Mouse (Mus musculus): ENCODE data around the gene Gins2. TPM values are rescaled to one million over a fixed set of nuclear protein-coding genes. Genes with fewer than 3 reads are reported as not detected.

The Gins2 gene
- polyA plus RNA-seq, 1 experiment from 2014 or later = 101 TPM

- no peak for DNase-seq (ENCODE audit: low spot score)
- no peaks in the 10 kb centered on the region; the same call in 1 of the 2 replicates for H3K4me1 ChIP-seq (ENCODE audit: control insufficient read depth, insufficient read depth, low read length)
- no peaks in the 10 kb centered on the region for H3K27me3 ChIP-seq (ENCODE audit: control insufficient read depth, insufficient read depth, low read length)
- no peaks in the 10 kb centered on the region for H3K36me3 ChIP-seq (ENCODE audit: control insufficient read depth, insufficient read depth, low read length)
- no peak overlapping the region for H3K9ac ChIP-seq (ENCODE audit: low read length)
- ATAC-seq (ENCODE audit: insufficient read depth, low FRiP score, low TSS enrichment) = no peak
- H3K9me3 ChIP-seq (ENCODE audit: control insufficient read depth, low read length) = no peaks in the 10 kb centered on the region
- no peak overlapping the region for H3K4me2 ChIP-seq (ENCODE audit: low read depth)
- H3K4me3 ChIP-seq (ENCODE audit: low read depth, low read length) = no peak overlapping the region
- WGBS = 90% methylated on average over 6 of the region's 6 CpGs
- no peak overlapping the region for H3K27ac ChIP-seq (ENCODE audit: low read depth, low read length)
Observed at GRCm38 (mm10) chr8:120610824-120611223, 21.7 kb upstream of the Gins2 start.

DNA sequence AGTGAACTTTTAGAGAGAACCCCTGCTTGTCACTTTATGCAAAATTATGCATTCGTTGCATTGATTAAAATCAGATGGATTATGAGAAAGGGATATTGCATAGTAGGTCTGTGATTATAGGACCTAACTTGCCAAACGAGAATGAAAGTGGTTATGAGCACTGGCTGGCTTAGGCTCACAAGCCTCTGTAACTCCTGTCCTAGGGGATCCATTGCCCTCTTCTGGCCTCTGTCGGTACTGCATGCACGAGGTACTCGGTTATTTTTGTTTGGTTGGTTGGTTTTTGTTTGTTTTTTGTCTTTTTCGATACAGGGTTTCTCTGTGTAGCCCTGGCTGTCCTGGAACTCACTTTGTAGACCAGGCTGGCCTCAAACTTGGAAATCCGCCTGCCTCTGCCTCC, 18.8 kb upstream of the Gins2 start:
- Histone ChIP-seq H3K4me2 (ENCODE audit: low read depth) (no peak overlapping the region), H3K27me3 (ENCODE audit: control insufficient read depth, insufficient read depth, low read length) (no peaks in the 10 kb centered on the region), H3K36me3 (ENCODE audit: control insufficient read depth, insufficient read depth, low read length) (no peaks in the 10 kb centered on the region), H3K4me1 (ENCODE audit: control insufficient read depth, insufficient read depth, low read length) (peaks cover under 1% of the 10 kb centered on the region; the same call in 1 of the 2 replicates), H3K9ac (ENCODE audit: low read length) (no peak overlapping the region), H3K4me3 (ENCODE audit: low read depth, low read length) (no peak overlapping the region), H3K9me3 (ENCODE audit: control insufficient read depth, low read length) (no peaks in the 10 kb centered on the region), H3K27ac (ENCODE audit: low read depth, low read length) (no peak overlapping the region)
- ATAC-seq (ENCODE audit: insufficient read depth, low FRiP score, low TSS enrichment) (no peak), DNase-seq (ENCODE audit: low spot score) (peak; percentile 72)
- WGBS = 10% methylated on average over 7 of the region's 7 CpGs

DNA sequence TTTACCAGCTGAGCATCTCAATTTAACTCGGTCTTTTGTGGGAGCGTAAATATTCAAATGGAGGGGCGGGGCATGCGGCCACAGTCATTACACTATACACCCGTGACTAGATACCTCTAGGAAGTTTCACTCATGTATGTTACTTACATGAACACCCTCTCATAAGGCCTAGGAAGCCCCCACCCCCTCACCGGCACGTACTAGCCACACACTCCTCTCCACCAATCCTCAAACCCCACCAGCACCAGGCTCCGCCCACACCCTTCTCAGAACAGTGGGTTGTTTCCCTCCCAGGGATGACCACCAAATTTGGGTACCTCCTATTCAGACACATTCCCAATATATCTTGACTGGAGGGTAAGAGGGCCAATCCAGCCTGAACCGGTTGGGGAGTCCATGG, 18.4 kb upstream of the Gins2 start:
- ATAC-seq (ENCODE audit: insufficient read depth, low FRiP score, low TSS enrichment) = peak; percentile 27; the same call in 1 of the 2 replicates
- no peaks in the 10 kb centered on the region for H3K27me3 ChIP-seq (ENCODE audit: control insufficient read depth, insufficient read depth, low read length)
- H3K4me1 ChIP-seq (ENCODE audit: control insufficient read depth, insufficient read depth, low read length) = peaks cover 3% of the 10 kb centered on the region; the same call in 1 of the 2 replicates
- H3K27ac ChIP-seq (ENCODE audit: low read depth, low read length) = no peak overlapping the region
- no peak overlapping the region for H3K4me3 ChIP-seq (ENCODE audit: low read depth, low read length)
- no peak overlapping the region for H3K4me2 ChIP-seq (ENCODE audit: low read depth)
- H3K36me3 ChIP-seq (ENCODE audit: control insufficient read depth, insufficient read depth, low read length) = no peaks in the 10 kb centered on the region
- 83% methylated on average over 9 of the region's 9 CpGs for WGBS
- no peaks in the 10 kb centered on the region for H3K9me3 ChIP-seq (ENCODE audit: control insufficient read depth, low read length)
- no peak overlapping the region for H3K9ac ChIP-seq (ENCODE audit: low read length)
- DNase-seq (ENCODE audit: low spot score) = no peak

GRCm38 (mm10) chr8:120602672-120603071, 13.6 kb upstream of the Gins2 start:
- Histone ChIP-seq H3K9ac (ENCODE audit: low read length) (no peak overlapping the region), H3K27ac (ENCODE audit: low read depth, low read length) (0 out of 2 replicates have a peak overlapping the region, but pooled peaks have one; percentile 10)

GRCm38 (mm10) chr8:120599504-120599903, 10.4 kb upstream of the Gins2 start:
- ATAC-seq (ENCODE audit: insufficient read depth, low FRiP score, low TSS enrichment) (no peak), DNase-seq (ENCODE audit: low spot score) (peak; percentile 56)
- H3K27ac ChIP-seq (ENCODE audit: low read depth, low read length) = no peak overlapping the region
- H3K4me1 ChIP-seq (ENCODE audit: control insufficient read depth, insufficient read depth, low read length) = 0 out of 2 replicates have a peak, but pooled peaks cover 3% of the 10 kb centered on the region
- no peaks in the 10 kb centered on the region for H3K36me3 ChIP-seq (ENCODE audit: control insufficient read depth, insufficient read depth, low read length)
- 49% methylated on average over 7 of the region's 7 CpGs for WGBS
- no peak overlapping the region for H3K4me2 ChIP-seq (ENCODE audit: low read depth)
- no peak overlapping the region for H3K9ac ChIP-seq (ENCODE audit: low read length)
- no peaks in the 10 kb centered on the region for H3K27me3 ChIP-seq (ENCODE audit: control insufficient read depth, insufficient read depth, low read length)
- H3K9me3 ChIP-seq (ENCODE audit: control insufficient read depth, low read length) = no peaks in the 10 kb centered on the region
- no peak overlapping the region for H3K4me3 ChIP-seq (ENCODE audit: low read depth, low read length)

More at GRCm38 (mm10) chr8:120602672-120603071, 13.6 kb upstream of the Gins2 start:
- Histone ChIP-seq H3K36me3 (ENCODE audit: control insufficient read depth, insufficient read depth, low read length) (no peaks in the 10 kb centered on the region), H3K9me3 (ENCODE audit: control insufficient read depth, low read length) (no peaks in the 10 kb centered on the region), H3K4me3 (ENCODE audit: low read depth, low read length) (no peak overlapping the region), H3K4me1 (ENCODE audit: control insufficient read depth, insufficient read depth, low read length) (0 out of 2 replicates have a peak, but pooled peaks cover 3% of the 10 kb centered on the region), H3K27me3 (ENCODE audit: control insufficient read depth, insufficient read depth, low read length) (no peaks in the 10 kb centered on the region), H3K4me2 (ENCODE audit: low read depth) (no peak overlapping the region)
- no peak for ATAC-seq (ENCODE audit: insufficient read depth, low FRiP score, low TSS enrichment)
- DNase-seq (ENCODE audit: low spot score) = peak; percentile 43
- 28% methylated on average over 6 of the region's 6 CpGs for WGBS

GRCm38 (mm10) chr8:120598579-120598978, 9.5 kb upstream of the Gins2 start:
- no peaks in the 10 kb centered on the region for H3K36me3 ChIP-seq (ENCODE audit: control insufficient read depth, insufficient read depth, low read length)
- no peak overlapping the region for H3K9ac ChIP-seq (ENCODE audit: low read length)
- no peaks in the 10 kb centered on the region for H3K9me3 ChIP-seq (ENCODE audit: control insufficient read depth, low read length)
- DNase-seq (ENCODE audit: low spot score) (peak; percentile 61), ATAC-seq (ENCODE audit: insufficient read depth, low FRiP score, low TSS enrichment) (no peak)
- H3K4me1 ChIP-seq (ENCODE audit: control insufficient read depth, insufficient read depth, low read length) = 0 out of 2 replicates have a peak, but pooled peaks cover 3% of the 10 kb centered on the region
- H3K27me3 ChIP-seq (ENCODE audit: control insufficient read depth, insufficient read depth, low read length) = no peaks in the 10 kb centered on the region
- WGBS = 16% methylated on average over 24 of the region's 24 CpGs
- no peak overlapping the region for H3K4me3 ChIP-seq (ENCODE audit: low read depth, low read length)
- 0 out of 2 replicates have a peak overlapping the region, but pooled peaks have one; percentile 15 for H3K4me2 ChIP-seq (ENCODE audit: low read depth)
- no peak overlapping the region for H3K27ac ChIP-seq (ENCODE audit: low read depth, low read length)

GRCm38 (mm10) chr8:120595963-120596362, 6.9 kb upstream of the Gins2 start:
- no peak overlapping the region for H3K4me2 ChIP-seq (ENCODE audit: low read depth)

DNA sequence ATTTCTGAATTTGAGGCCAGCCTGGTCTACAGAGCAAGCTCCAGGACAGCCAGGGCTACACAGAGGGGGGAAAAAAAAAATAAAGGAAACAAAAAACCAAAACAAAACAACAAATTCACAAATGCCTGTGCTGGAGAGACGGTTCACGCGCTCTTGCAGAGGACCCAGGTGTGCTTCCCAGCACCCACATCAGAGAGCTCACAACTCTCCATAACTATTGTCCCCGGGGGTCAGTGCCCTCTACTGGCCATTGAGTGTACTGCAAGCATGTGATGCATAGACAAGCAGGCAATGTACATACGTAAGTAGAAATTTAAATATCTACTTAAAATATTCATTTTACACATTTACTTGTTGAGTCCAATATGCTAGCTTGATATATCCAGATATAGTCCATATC, 5.5 kb upstream of the Gins2 start:
- DNase-seq (ENCODE audit: low spot score) (no peak), ATAC-seq (ENCODE audit: insufficient read depth, low FRiP score, low TSS enrichment) (no peak)
- Histone ChIP-seq H3K9ac (ENCODE audit: low read length) (no peak overlapping the region), H3K27me3 (ENCODE audit: control insufficient read depth, insufficient read depth, low read length) (no peaks in the 10 kb centered on the region), H3K36me3 (ENCODE audit: control insufficient read depth, insufficient read depth, low read length) (no peaks in the 10 kb centered on the region), H3K9me3 (ENCODE audit: control insufficient read depth, low read length) (no peaks in the 10 kb centered on the region), H3K4me1 (ENCODE audit: control insufficient read depth, insufficient read depth, low read length) (peaks cover 8% of the 10 kb centered on the region), H3K4me2 (ENCODE audit: low read depth) (no peak overlapping the region), H3K4me3 (ENCODE audit: low read depth, low read length) (no peak overlapping the region), H3K27ac (ENCODE audit: low read depth, low read length) (no peak overlapping the region)
- WGBS = 92% methylated on average over 5 of the region's 5 CpGs

More at GRCm38 (mm10) chr8:120595963-120596362, 6.9 kb upstream of the Gins2 start:
- H3K27me3 ChIP-seq (ENCODE audit: control insufficient read depth, insufficient read depth, low read length) = no peaks in the 10 kb centered on the region
- no peak overlapping the region for H3K27ac ChIP-seq (ENCODE audit: low read depth, low read length)
- ATAC-seq (ENCODE audit: insufficient read depth, low FRiP score, low TSS enrichment) = no peak
- no peak overlapping the region for H3K4me3 ChIP-seq (ENCODE audit: low read depth, low read length)
- H3K9me3 ChIP-seq (ENCODE audit: control insufficient read depth, low read length) = no peaks in the 10 kb centered on the region
- H3K36me3 ChIP-seq (ENCODE audit: control insufficient read depth, insufficient read depth, low read length) = no peaks in the 10 kb centered on the region
- H3K4me1 ChIP-seq (ENCODE audit: control insufficient read depth, insufficient read depth, low read length) = 0 out of 2 replicates have a peak, but pooled peaks cover 3% of the 10 kb centered on the region
- WGBS = 12% methylated on average over 5 of the region's 5 CpGs
- no peak overlapping the region for H3K9ac ChIP-seq (ENCODE audit: low read length)
- DNase-seq (ENCODE audit: low spot score) = peak; percentile 74

- DNase-seq (ENCODE audit: low spot score) (no peak), ATAC-seq (ENCODE audit: insufficient read depth, low FRiP score, low TSS enrichment) (no peak)
- Histone ChIP-seq H3K27ac (ENCODE audit: low read depth, low read length) (no peak overlapping the region), H3K27me3 (ENCODE audit: control insufficient read depth, insufficient read depth, low read length) (no peaks in the 10 kb centered on the region), H3K4me2 (ENCODE audit: low read depth) (no peak overlapping the region), H3K4me3 (ENCODE audit: low read depth, low read length) (no peak overlapping the region), H3K36me3 (ENCODE audit: control insufficient read depth, insufficient read depth, low read length) (no peaks in the 10 kb centered on the region), H3K9ac (ENCODE audit: low read length) (no peak overlapping the region), H3K4me1 (ENCODE audit: control insufficient read depth, insufficient read depth, low read length) (peaks cover 12% of the 10 kb centered on the region), H3K9me3 (ENCODE audit: control insufficient read depth, low read length) (no peaks in the 10 kb centered on the region)
- 77% methylated on average over 10 of the region's 10 CpGs for WGBS
Observed at GRCm38 (mm10) chr8:120591587-120592292, 2.6 kb upstream of the Gins2 start.

Measured in neural tube, embryonic 11.5 days (tissue).